Mouse (Mus musculus): ENCODE measurements around the gene Palm3.

DNA sequence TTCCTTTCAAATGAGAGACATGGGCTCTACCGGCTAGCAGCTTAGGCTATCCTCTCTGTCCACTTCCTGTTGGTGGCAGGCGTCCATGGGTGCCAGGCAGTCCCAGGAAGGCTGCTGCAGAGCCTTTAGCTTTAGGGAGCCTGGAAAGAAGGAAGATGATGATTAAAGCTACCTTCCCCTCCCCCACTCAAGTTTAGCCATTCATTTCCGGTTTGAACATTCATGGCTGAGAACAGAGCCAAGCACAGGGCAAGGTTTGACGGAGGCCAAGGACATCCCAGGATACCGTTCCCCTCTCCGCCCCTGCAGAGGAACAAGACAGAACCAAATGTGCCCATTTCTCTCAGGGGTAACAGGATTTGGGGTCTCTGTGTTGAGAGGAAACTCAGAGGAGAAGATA lies 43.6 kb upstream of the Palm3 start:
- TF ChIP-seq POLR2A (IDR thresholded peaks at IDR 0.05; ENCODE audit: extremely low read depth, insufficient read depth, low read length) (no peak), CTCF (IDR thresholded peaks at IDR 0.05; ENCODE audit: extremely low read depth, insufficient read depth, low read length) (no peak)

Data from cortical plate, adult 2 months (tissue).